In the genomic region with DNA sequence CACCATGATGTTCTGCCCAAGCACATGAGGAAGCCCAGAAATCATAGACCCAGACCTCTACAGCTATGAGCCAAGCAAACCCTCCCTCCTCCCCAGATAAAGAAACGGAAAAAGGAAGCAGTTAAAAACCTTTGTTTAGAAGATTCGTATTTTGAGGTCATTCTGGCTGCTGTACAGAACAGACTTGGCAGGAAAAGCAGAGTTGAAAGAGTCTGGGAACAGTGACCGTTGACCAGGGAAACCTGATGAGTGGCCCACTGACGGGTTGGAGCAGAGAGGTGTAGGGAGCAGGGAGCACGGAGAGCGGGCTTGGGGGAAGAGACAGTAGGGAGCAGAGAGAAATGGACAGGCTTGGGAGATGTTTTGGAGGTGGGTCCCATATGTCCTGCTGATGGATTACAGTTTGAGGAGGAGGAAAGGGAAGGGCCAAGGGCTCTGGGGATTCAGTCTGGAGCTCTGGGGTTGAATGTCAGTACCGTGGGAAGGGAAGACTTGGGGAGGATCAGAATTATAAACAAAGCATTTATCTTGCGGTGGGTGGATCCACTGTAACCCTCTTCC, we compare ENCODE assay signal across 9 mouse cellular contexts.
A peak's percentile ranks its signal among the peaks of the same experiment; 100 is the strongest.
DNase-seq lines count a peak whose midpoint lies in the region; ATAC-seq lines count a peak whose summit lies in the region.
"Had no signal": no experiment of that assay in that cellular context is flagged by ENCODE, and none has a peak within 500 bp of the region (broad histone marks: within the 10 kb centered on the region; RNA-seq: fewer than 3 reads in every experiment).

No protein-coding gene starts in this region.

- H3K27me3 ChIP-seq in intestine, embryonic 16.5 days (replicated peaks; ENCODE audit: control insufficient read depth, insufficient read depth, low read length) = no peaks in the 10 kb centered on the region

- no peaks in the 10 kb centered on the region for H3K36me3 ChIP-seq in intestine, embryonic 16.5 days (ENCODE audit: control insufficient read depth, insufficient read depth, low read length)
- H3K36me3 ChIP-seq: midbrain, embryonic 12.5 days had no signal

- peak; percentile 32 to 76 for DNase-seq in adrenal gland, adult (ENCODE audit: inconsistent age in 2 of 2, low spot score in 1 of 2)
- DNase-seq in adrenal gland, postnatal 4 days (ENCODE audit: low spot score in 2 of 2) = no peak
- DNase-seq in adrenal gland, postnatal 14 days = peak; percentile 49
- DNase-seq in lung, postnatal 10 days = peak; percentile 77
- no peak for DNase-seq in retina, embryonic 14.5 days (ENCODE audit: low spot score)
- DNase-seq in cerebellum, postnatal 10 days = no peak
- no peak for DNase-seq in frontal cortex, postnatal 14 days (ENCODE audit: low spot score in 2 of 2)

- ATAC-seq in intestine, embryonic 16.5 days = peak; percentile 74

- peaks cover 5% of the 10 kb centered on the region for H3K4me1 ChIP-seq in intestine, embryonic 16.5 days (ENCODE audit: control insufficient read depth, insufficient read depth, low read length)

- no peak overlapping the region for H3K4me2 ChIP-seq in intestine, embryonic 16.5 days (ENCODE audit: low read depth, low read length)
- H3K4me2 ChIP-seq: midbrain, embryonic 12.5 days had no signal

- 45% methylated on average over 8 of the region's 8 CpGs for WGBS in intestine, embryonic 16.5 days

- H3K27ac ChIP-seq in intestine, embryonic 16.5 days (ENCODE audit: low read length) = peak overlapping the region; percentile 70
- H3K27ac ChIP-seq: midbrain, embryonic 12.5 days had no signal

- no peaks in the 10 kb centered on the region for H3K9me3 ChIP-seq in intestine, embryonic 16.5 days (ENCODE audit: control insufficient read depth, low read length)
- H3K9me3 ChIP-seq: midbrain, embryonic 12.5 days had no signal

- no peak overlapping the region for H3K9ac ChIP-seq in intestine, embryonic 16.5 days (ENCODE audit: low read depth, low read length)
- H3K9ac ChIP-seq: midbrain, embryonic 12.5 days had no signal

- H3K4me3 ChIP-seq in intestine, embryonic 16.5 days (ENCODE audit: low read length) = no peak overlapping the region
- H3K4me3 ChIP-seq: midbrain, embryonic 12.5 days had no signal

Comparison
In these comparisons a context has a peak if more than half of its experiments do, and no peak if none do; other contexts are left out.
1. DNase-seq: peak in adrenal gland, adult (2 of 2), adrenal gland, postnatal 14 days (single experiment) and lung, postnatal 10 days (single experiment); none in adrenal gland, postnatal 4 days (0 of 2), retina, embryonic 14.5 days (single experiment), cerebellum, postnatal 10 days (0 of 2) and frontal cortex, postnatal 14 days (0 of 2).